Mouse (Mus musculus): ENCODE measurements around the gene Mmp28.

DNA sequence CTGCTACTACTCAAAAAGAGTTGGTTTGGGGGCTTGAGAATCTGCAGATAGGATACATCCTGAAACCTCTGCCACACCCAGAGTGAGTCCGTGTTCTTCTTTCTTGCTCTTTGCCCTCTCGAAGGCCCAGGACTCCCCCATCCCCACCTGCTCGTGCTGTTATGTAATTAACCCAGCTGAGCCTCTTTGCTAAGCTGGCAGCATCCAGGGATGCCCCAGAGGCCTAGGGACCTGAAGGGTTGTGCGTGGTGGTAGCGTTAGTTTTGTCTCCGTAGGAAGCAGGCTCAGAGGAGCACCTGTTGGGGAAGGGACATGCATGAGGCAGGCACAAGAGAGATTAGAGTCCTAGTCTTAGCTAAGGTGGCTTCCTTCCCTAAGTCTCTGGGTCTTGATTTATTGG, 52.4 kb downstream of the Mmp28 start:
- TF ChIP-seq CTCF (IDR thresholded peaks at IDR 0.05; ENCODE audit: borderline replicate concordance, extremely low read depth, insufficient read depth, insufficient read length) (no peak), POLR2A (IDR thresholded peaks at IDR 0.05; ENCODE audit: borderline replicate concordance, extremely low read depth, insufficient read depth, insufficient read length, poor library complexity, severe bottlenecking) (no peak)

All from brain, embryonic 14.5 days (tissue).